ENCODE assay signal across 9 mouse cellular contexts in genomic region chr6:53217234-53218015, GRCm38 (mm10).
DNase-seq lines count a peak whose midpoint lies in the region; ATAC-seq and TF ChIP-seq lines count a peak whose summit lies in the region.
"Had no signal": no experiment of that assay in that cellular context is flagged by ENCODE, and none has a peak within 500 bp of the region (broad histone marks: within the 10 kb centered on the region; RNA-seq: fewer than 3 reads in every experiment).

No protein-coding gene starts in this region.

- H3K4me1 ChIP-seq in liver, embryonic 12.5 days: no peaks in the 10 kb centered on the region
- H3K4me1 ChIP-seq in olfactory bulb, adult 2 months (ENCODE audit: control insufficient read depth, insufficient read depth, low read length): no peaks in the 10 kb centered on the region

- no peaks in the 10 kb centered on the region for H3K36me3 ChIP-seq in liver, embryonic 12.5 days
- H3K36me3 ChIP-seq: neural tube, embryonic 12.5 days had no signal

- ATAC-seq in liver, embryonic 12.5 days: no peak
- no peak for ATAC-seq in inflammation-experienced regulatory T-cells, adult 6 months

- no peak for TF ChIP-seq POLR2A in olfactory bulb, adult 2 months (IDR thresholded peaks at IDR 0.05; ENCODE audit: insufficient read depth, low read depth, low read length)

- DNase-seq in liver: peak; percentile 22
- DNase-seq in Muller cell, postnatal 12 days (ENCODE audit: inconsistent ontology term): peak; percentile 33
- peak; percentile 6 for DNase-seq in c-Kit-positive CD71-negative TER-119-negative erythroid progenitor cells, embryonic 14.5 days (ENCODE audit: low read depth)
- peak; percentile 9 to 30 for DNase-seq in frontal cortex, postnatal 25 days (ENCODE audit: low spot score in 2 of 2)
- peak; percentile 11 for DNase-seq in left cerebral cortex, adult 11 months (ENCODE audit: low spot score)

- 58% methylated on average over 10 of the region's 10 CpGs for WGBS in liver, embryonic 12.5 days (ENCODE audit: insufficient replicate concordance)
- 80% methylated on average over 10 of the region's 10 CpGs for WGBS in olfactory bulb, adult 2 months

- TF ChIP-seq CTCF in olfactory bulb, adult 2 months (IDR thresholded peaks at IDR 0.05; ENCODE audit: insufficient read depth, low read depth, low read length): peak; percentile 37; the same call in 1 of the 2 replicates

- no peaks in the 10 kb centered on the region for H3K27me3 ChIP-seq in liver, embryonic 12.5 days (replicated peaks)
- H3K27me3 ChIP-seq: neural tube, embryonic 12.5 days had no signal

- H3K4me3 ChIP-seq in liver, embryonic 12.5 days: no peak overlapping the region
- H3K4me3 ChIP-seq in olfactory bulb, adult 2 months (ENCODE audit: insufficient read depth, low read depth, low read length): no peak overlapping the region
- H3K4me3 ChIP-seq: neural tube, embryonic 12.5 days had no signal

- no peak overlapping the region for H3K9ac ChIP-seq in liver, embryonic 12.5 days
- H3K9ac ChIP-seq: neural tube, embryonic 12.5 days had no signal

- H3K4me2 ChIP-seq in liver, embryonic 12.5 days: no peak overlapping the region
- H3K4me2 ChIP-seq: neural tube, embryonic 12.5 days had no signal

- H3K27ac ChIP-seq in liver, embryonic 12.5 days: no peak overlapping the region
- H3K27ac ChIP-seq in olfactory bulb, adult 2 months (ENCODE audit: insufficient read depth, low read depth, low read length): no peak overlapping the region
- H3K27ac ChIP-seq: neural tube, embryonic 12.5 days had no signal

- H3K9me3 ChIP-seq in liver, embryonic 12.5 days (replicated peaks): no peaks in the 10 kb centered on the region
- H3K9me3 ChIP-seq: neural tube, embryonic 12.5 days had no signal
